ENCODE assay signal across 17 mouse cellular contexts in genomic region chr11:83572834-83573233, GRCm38 (mm10). TPM values are rescaled to one million over a fixed set of nuclear protein-coding genes. Genes with fewer than 3 reads are reported as not detected.
"Had no signal": no experiment of that assay in that cellular context is flagged by ENCODE, and none has a peak within 500 bp of the region (broad histone marks: within the 10 kb centered on the region; RNA-seq: fewer than 3 reads in every experiment).

No protein-coding gene starts in this region.

- H3K36me3 ChIP-seq: limb, embryonic 12.5 days; liver, embryonic 13.5 days; lung, embryonic 15.5 days; midbrain, embryonic 13.5 days; neural tube, embryonic 15.5 days; stomach, embryonic 15.5 days had no signal

- H3K4me3 ChIP-seq: limb, embryonic 12.5 days; liver, embryonic 13.5 days; lung, embryonic 15.5 days; midbrain, embryonic 13.5 days; neural tube, embryonic 15.5 days; stomach, embryonic 15.5 days had no signal

- H3K27ac ChIP-seq: limb, embryonic 12.5 days; liver, embryonic 13.5 days; lung, embryonic 15.5 days; midbrain, embryonic 13.5 days; neural tube, embryonic 15.5 days; stomach, embryonic 15.5 days had no signal

- H3K9ac ChIP-seq: limb, embryonic 12.5 days; liver, embryonic 13.5 days; liver, postnatal 0 days; lung, embryonic 15.5 days; midbrain, embryonic 13.5 days; neural tube, embryonic 15.5 days; stomach, embryonic 15.5 days had no signal

- H3K9me3 ChIP-seq: limb, embryonic 12.5 days; liver, embryonic 13.5 days; lung, embryonic 15.5 days; midbrain, embryonic 13.5 days; neural tube, embryonic 15.5 days; stomach, embryonic 15.5 days had no signal

- ATAC-seq: inflammation-experienced regulatory T-cells, adult 6 months; midbrain, embryonic 13.5 days had no signal

- H3K4me1 ChIP-seq: limb, embryonic 12.5 days; lung, embryonic 15.5 days; midbrain, embryonic 13.5 days; neural tube, embryonic 15.5 days; stomach, embryonic 15.5 days had no signal

- H3K27me3 ChIP-seq: limb, embryonic 12.5 days; liver, embryonic 13.5 days; lung, embryonic 15.5 days; midbrain, embryonic 13.5 days; neural tube, embryonic 15.5 days; stomach, embryonic 15.5 days had no signal

- DNase-seq: liver, embryonic 13.5 days; retina, postnatal 1 day; right cerebral cortex, postnatal 14 days; thymus, postnatal 36 days had no signal

- H3K4me2 ChIP-seq: limb, embryonic 12.5 days; liver, embryonic 13.5 days; lung, embryonic 15.5 days; midbrain, embryonic 13.5 days; neural tube, embryonic 15.5 days; stomach, embryonic 15.5 days had no signal

RNA-seq across cellular contexts. Expression of gene Ccl9, which starts 5.6 kb away (rescaled TPM):
- polyA plus RNA-seq: inflammation-experienced regulatory T-cells, adult 6 months had no signal

RNA-seq across cellular contexts. Expression of gene Ccl5, which starts 42.5 kb away (rescaled TPM):
- total RNA-seq: layer of hippocampus, adult 18-20 months; layer of hippocampus, postnatal 10 days; left cerebral cortex, postnatal 14 days; midbrain, postnatal 0 days had no signal
- polyA plus RNA-seq: limb, embryonic 12.5 days; midbrain, embryonic 13.5 days; midbrain, postnatal 0 days; neural tube, embryonic 11.5 days; neural tube, embryonic 15.5 days had no signal

RNA-seq across cellular contexts. Expression of gene Heatr9, which starts 50.9 kb away (rescaled TPM):
- total RNA-seq: layer of hippocampus, adult 18-20 months; layer of hippocampus, postnatal 10 days; left cerebral cortex, postnatal 14 days; midbrain, postnatal 0 days had no signal
- polyA plus RNA-seq: limb, embryonic 12.5 days; liver, embryonic 13.5 days; liver, postnatal 0 days; lung, embryonic 15.5 days; midbrain, embryonic 13.5 days; midbrain, postnatal 0 days; neural tube, embryonic 11.5 days; neural tube, embryonic 15.5 days; stomach, embryonic 15.5 days; thymus, postnatal 0 days had no signal
